Mouse (Mus musculus) hindbrain, embryonic 16.5 days (tissue): ENCODE measurements around the gene Esyt3. TPM values are rescaled to one million over a fixed set of nuclear protein-coding genes. Genes with fewer than 3 reads are reported as not detected.

Source experiments
- ATAC-seq: fragments of 200-750 bp; cut with Nextera tagmentation; 2 replicates; pipeline ENCODE4 v1.8.0; 2017; ENCODE audit warnings: moderate TSS enrichment, moderate library complexity
- H3K27ac ChIP-seq: fragments of 300-500 bp; sonication (generic); 2 replicates; pipeline ENCODE4 v1.5.1; 2014; ENCODE audit warnings: low read depth, mild to moderate bottlenecking, control low read depth, low read length, moderate library complexity
- H3K27me3 ChIP-seq: fragments of 300-500 bp; sonication (generic); replicated peaks from 2 replicates; pipeline ENCODE4 v1.6.1; 2014; ENCODE audit warnings: low read length; ENCODE audit not compliant: control insufficient read depth, insufficient read depth
- H3K36me3 ChIP-seq: fragments of 300-500 bp; sonication (generic); 2 replicates; pipeline ENCODE4 v1.6.1; 2014; ENCODE audit warnings: mild to moderate bottlenecking, low read length, moderate library complexity, mixed read lengths; ENCODE audit not compliant: control insufficient read depth, insufficient read depth
- H3K4me1 ChIP-seq: fragments of 300-500 bp; sonication (generic); 2 replicates; pipeline ENCODE4 v1.6.1; 2014; ENCODE audit warnings: low read depth, low read length; ENCODE audit not compliant: control insufficient read depth, insufficient read depth
- H3K4me2 ChIP-seq: fragments of 300-500 bp; sonication (generic); 2 replicates; pipeline ENCODE4 v1.6.1; 2014; ENCODE audit warnings: mild to moderate bottlenecking, low read length, control low read depth, moderate library complexity
- H3K4me3 ChIP-seq: fragments of 300-500 bp; sonication (generic); 2 replicates; pipeline ENCODE4 v1.5.1; 2014; ENCODE audit warnings: mild to moderate bottlenecking, low read length, control low read depth, moderate library complexity
- H3K9ac ChIP-seq: fragments of 300-500 bp; sonication (generic); 2 replicates; pipeline ENCODE4 v1.6.1; 2014; ENCODE audit warnings: low read depth, mild to moderate bottlenecking, control low read depth, low read length, moderate library complexity
- H3K9me3 ChIP-seq: fragments of 300-500 bp; sonication (generic); 2 replicates; pipeline ENCODE4 v1.6.1; 2014; ENCODE audit warnings: mild to moderate bottlenecking, low read length, moderate library complexity; ENCODE audit not compliant: control insufficient read depth
- WGBS: fragments of 180-500 bp; shearing (Covaris S2); extraction: QIAGEN DNeasy Blood & Tissue Kit; methylation state at CpG from one replicate; pipeline ENCODE4 v1.1.7; 2014; 5-methylcytosine and 5-hydroxymethylcytosine counted together
- polyA plus RNA-seq: library from polyadenylated mRNA; unstranded; fragments of >200 nt; fragmentation: Nextera tagmentation; extraction: Ambion mirVana; gene quantifications from 2 replicates; pipeline ENCODE4 v1.2.1, GENCODE M21; 2015

The Esyt3 gene
- polyA plus RNA-seq, 1 experiment from 2014 or later, result 0.93 TPM

DNA sequence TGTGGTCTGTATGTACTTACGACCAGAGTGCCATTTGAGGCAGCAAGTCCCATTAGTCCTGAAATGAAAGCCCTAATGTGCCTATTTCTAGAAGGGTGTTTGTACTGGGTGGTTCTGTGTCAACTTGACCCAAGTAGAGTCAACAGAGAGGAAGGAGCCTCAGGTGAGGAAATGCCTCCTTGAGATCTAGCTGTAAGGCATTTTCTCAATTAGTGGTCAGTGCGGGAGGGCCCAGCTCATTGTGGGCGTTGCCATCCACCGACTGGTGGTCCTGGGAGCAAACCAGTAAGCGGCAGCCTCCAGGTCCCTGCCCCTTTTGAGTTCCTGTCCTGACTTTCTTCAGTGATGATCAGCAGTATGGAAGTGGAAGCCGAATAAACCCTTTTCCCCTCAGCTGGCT, 52.1 kb downstream of the Esyt3 start:
- WGBS, result 92% methylated on average over 6 of the region's 6 CpGs
- no peaks in the 10 kb centered on the region for H3K27me3 ChIP-seq
- H3K4me1 ChIP-seq, result no peaks in the 10 kb centered on the region
- H3K9me3 ChIP-seq, result no peaks in the 10 kb centered on the region
- H3K4me3 ChIP-seq, result no peak overlapping the region
- peaks cover 6% of the 10 kb centered on the region; the same call in 1 of the 2 replicates for H3K36me3 ChIP-seq
- no peak overlapping the region for H3K4me2 ChIP-seq
- H3K27ac ChIP-seq, result no peak overlapping the region
- no peak overlapping the region for H3K9ac ChIP-seq
- no peak for ATAC-seq

DNA sequence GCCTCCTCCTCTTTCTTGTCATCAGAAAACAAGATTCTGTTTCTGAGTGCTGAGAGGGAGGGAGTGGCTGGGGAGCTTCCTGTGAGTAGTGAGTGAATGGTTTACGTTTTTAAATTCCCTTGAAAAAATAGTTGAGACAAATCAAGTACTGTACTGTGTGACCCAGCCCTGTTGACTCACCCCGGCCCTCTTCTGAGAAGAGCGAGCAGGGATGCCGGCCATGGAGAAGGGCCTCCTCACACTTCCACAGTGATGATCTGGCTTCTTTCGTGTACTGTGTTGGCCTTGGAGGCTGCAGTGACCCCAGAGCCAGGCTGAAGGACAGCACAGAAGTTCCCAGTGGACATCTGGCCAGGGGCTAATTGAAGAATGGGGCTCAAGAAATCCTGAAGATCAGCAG, 54.1 kb downstream of the Esyt3 start:
- no peak overlapping the region for H3K4me3 ChIP-seq
- no peaks in the 10 kb centered on the region for H3K9me3 ChIP-seq
- H3K27ac ChIP-seq, result no peak overlapping the region
- ATAC-seq, result no peak
- no peak overlapping the region for H3K4me2 ChIP-seq
- 89% methylated on average over 5 of the region's 5 CpGs for WGBS
- H3K4me1 ChIP-seq, result no peaks in the 10 kb centered on the region
- H3K36me3 ChIP-seq, result peaks cover 4% of the 10 kb centered on the region; the same call in 1 of the 2 replicates
- H3K27me3 ChIP-seq, result no peaks in the 10 kb centered on the region
- H3K9ac ChIP-seq, result no peak overlapping the region

Other genes with a start within 250 kb of the Esyt3 start
- gene Pik3cb, start 217.9 kb downstream of the Esyt3 start, polyA plus RNA-seq, result 2.1 and 2.9 TPM in 2 replicates
- not detected in 2 replicates for gene Faiml, start 121.3 kb downstream of the Esyt3 start, polyA plus RNA-seq
- gene Cep70, start 115.2 kb downstream of the Esyt3 start, polyA plus RNA-seq, result 50.7 and 55.3 TPM in 2 replicates
- gene Mras, start 78.8 kb upstream of the Esyt3 start, polyA plus RNA-seq, result 53.1 and 53.4 TPM in 2 replicates
- gene Nme9, start 92.9 kb upstream of the Esyt3 start, polyA plus RNA-seq, result 0.73 and 1.0 TPM in 2 replicates
- 75.1 and 78.0 TPM in 2 replicates for gene Armc8, start 210.3 kb upstream of the Esyt3 start, polyA plus RNA-seq
- gene Dbr1, start 217.2 kb upstream of the Esyt3 start, polyA plus RNA-seq, result 23.7 and 25.4 TPM in 2 replicates